ENCODE assay signal across 23 mouse cellular contexts in the genomic region with DNA sequence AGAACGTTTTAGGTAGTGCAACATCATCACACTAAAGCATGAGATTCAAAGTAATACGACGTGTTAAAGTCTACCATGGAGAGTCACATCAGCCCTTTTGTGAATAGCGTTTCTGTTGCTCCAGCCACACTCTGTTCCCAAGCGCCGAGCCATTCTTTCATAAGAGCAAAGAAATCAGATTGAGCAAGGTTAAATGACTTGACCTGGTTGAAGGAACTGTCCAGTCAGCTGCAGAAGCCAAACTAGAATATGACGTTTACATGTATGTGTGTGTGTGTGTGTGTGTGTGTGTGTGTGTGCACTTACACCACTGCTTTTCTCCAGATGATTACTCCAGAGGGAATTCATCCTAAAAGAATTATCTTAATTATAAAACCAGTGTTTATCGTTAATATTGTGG. TPM values are rescaled to one million over a fixed set of nuclear protein-coding genes. Genes with fewer than 3 reads are reported as not detected.
DNase-seq lines count a peak whose midpoint lies in the region; ATAC-seq and TF ChIP-seq lines count a peak whose summit lies in the region.
"Had no signal": no experiment of that assay in that cellular context is flagged by ENCODE, and none has a peak within 500 bp of the region (broad histone marks: within the 10 kb centered on the region; RNA-seq: fewer than 3 reads in every experiment).

No protein-coding gene starts in this region.

- ATAC-seq in lung, postnatal 0 days, result peak; percentile 15; the same call in 1 of the 2 replicates
- ATAC-seq: activated CD4-positive, CD25-positive, alpha-beta regulatory T cell, adult 4 months; CD4-positive, CD25-positive, alpha-beta regulatory T cell, adult 4 months; forebrain, embryonic 13.5 days; forebrain, embryonic 15.5 days; Patski had no signal

- H3K27ac ChIP-seq in lung, postnatal 0 days (ENCODE audit: low read length), result no peak overlapping the region
- H3K27ac ChIP-seq in kidney, adult 2 months (ENCODE audit: insufficient read depth, low read depth, low read length), result no peak overlapping the region
- H3K27ac ChIP-seq: embryonic facial prominence, embryonic 10.5 days; embryonic facial prominence, embryonic 12.5 days; forebrain, embryonic 13.5 days; forebrain, embryonic 15.5 days had no signal

- H3K4me2 ChIP-seq in lung, postnatal 0 days (replicated peaks; ENCODE audit: low read depth, low read length), result no peak overlapping the region
- H3K4me2 ChIP-seq: embryonic facial prominence, embryonic 12.5 days; forebrain, embryonic 13.5 days; forebrain, embryonic 15.5 days had no signal

- no peak for TF ChIP-seq CTCF in lung, postnatal 0 days (IDR thresholded peaks at IDR 0.05)
- no peak for TF ChIP-seq CTCF in lung, adult 2 months (IDR thresholded peaks at IDR 0.05; ENCODE audit: insufficient read depth, low read length)
- TF ChIP-seq CTCF in kidney, adult 2 months (conservative IDR thresholded peaks at IDR 0.05; ENCODE audit: insufficient read depth, insufficient read length, low read depth, low read length), result no peak

- no peaks in the 10 kb centered on the region for H3K9me3 ChIP-seq in lung, postnatal 0 days (ENCODE audit: low read length)
- H3K9me3 ChIP-seq: embryonic facial prominence, embryonic 10.5 days; embryonic facial prominence, embryonic 12.5 days; forebrain, embryonic 13.5 days; forebrain, embryonic 15.5 days had no signal

- H3K4me3 ChIP-seq in lung, postnatal 0 days (ENCODE audit: low read depth, low read length), result no peak overlapping the region
- no peak overlapping the region for H3K4me3 ChIP-seq in lung, adult 2 months (replicated peaks; ENCODE audit: extremely low read depth, low read depth, low read length)
- H3K4me3 ChIP-seq in kidney, adult 2 months (ENCODE audit: insufficient read depth, low read depth, low read length), result no peak overlapping the region
- H3K4me3 ChIP-seq: embryonic facial prominence, embryonic 10.5 days; embryonic facial prominence, embryonic 12.5 days; forebrain, embryonic 13.5 days; forebrain, embryonic 15.5 days had no signal

- peaks cover 7% of the 10 kb centered on the region; the same call in 1 of the 2 replicates for H3K4me1 ChIP-seq in lung, postnatal 0 days (ENCODE audit: insufficient read depth, low read depth, low read length)
- H3K4me1 ChIP-seq in lung, adult 2 months (ENCODE audit: control insufficient read depth, insufficient read depth, low read length), result no peaks in the 10 kb centered on the region; the same call in 1 of the 2 replicates
- H3K4me1 ChIP-seq in kidney, adult 2 months (ENCODE audit: control insufficient read depth, insufficient read depth, low read length), result no peaks in the 10 kb centered on the region
- H3K4me1 ChIP-seq: embryonic facial prominence, embryonic 12.5 days; forebrain, embryonic 13.5 days; forebrain, embryonic 15.5 days had no signal

- TF ChIP-seq POLR2A in lung, adult 2 months (IDR thresholded peaks at IDR 0.05; ENCODE audit: borderline replicate concordance, extremely low read depth, low read depth, low read length), result no peak
- no peak for TF ChIP-seq POLR2A in kidney, adult 2 months (IDR thresholded peaks at IDR 0.05; ENCODE audit: low read depth, low read length)

- H3K27me3 ChIP-seq in lung, postnatal 0 days (replicated peaks; ENCODE audit: insufficient read depth, low read length), result no peaks in the 10 kb centered on the region
- H3K27me3 ChIP-seq in kidney, adult 2 months (replicated peaks; ENCODE audit: control insufficient read depth, insufficient read depth, low read length), result no peaks in the 10 kb centered on the region
- H3K27me3 ChIP-seq: CH12.LX; embryonic facial prominence, embryonic 12.5 days; forebrain, embryonic 13.5 days; forebrain, embryonic 15.5 days; Patski had no signal

- TF ChIP-seq EP300 in lung, postnatal 0 days (IDR thresholded peaks at IDR 0.05), result peak; percentile 65

- 61% methylated on average over 8 of the region's 8 CpGs for WGBS in lung, postnatal 0 days
- 70% methylated on average over 8 of the region's 8 CpGs for WGBS in lung, adult 2 months
- 87% methylated on average over 8 of the region's 8 CpGs for WGBS in kidney, adult 2 months

- peak; percentile 83 for DNase-seq in lung, postnatal 0 days (ENCODE audit: low spot score)
- no peak for DNase-seq in lung, adult 2 months
- peak; percentile 35 for DNase-seq in lung, postnatal 36 days
- no peak for DNase-seq in lung, adult 18-20 months
- no peak for DNase-seq in kidney, adult 2 months
- DNase-seq: adrenal gland, adult 8-10 months; adrenal gland, postnatal 14 days; adrenal gland, postnatal 36 days; B cell, adult 2 months; cerebellum, adult 11-12 months; cerebellum, adult 2 months; cerebellum, adult 9-10 months; cerebellum, postnatal 10 days; cerebellum, postnatal 25 days had no signal

- no peak overlapping the region for H3K9ac ChIP-seq in lung, postnatal 0 days (replicated peaks; ENCODE audit: low read depth)
- H3K9ac ChIP-seq: embryonic facial prominence, embryonic 12.5 days; forebrain, embryonic 13.5 days; forebrain, embryonic 15.5 days had no signal

- H3K36me3 ChIP-seq in lung, postnatal 0 days (ENCODE audit: insufficient read depth, low read length), result no peaks in the 10 kb centered on the region
- no peaks in the 10 kb centered on the region for H3K36me3 ChIP-seq in kidney, adult 2 months (ENCODE audit: control insufficient read depth, insufficient read depth, low read length)
- H3K36me3 ChIP-seq: embryonic facial prominence, embryonic 10.5 days; embryonic facial prominence, embryonic 12.5 days; forebrain, embryonic 15.5 days; G1E had no signal

RNA-seq across cellular contexts. Expression of a gene that starts 37.0 kb away (rescaled TPM):
- 55.9 and 59.7 TPM in 2 replicates for polyA plus RNA-seq in lung, postnatal 0 days (2015; fragmentation: Nextera tagmentation; extraction: Ambion mirVana)
- 81.8 and 82.1 TPM in 2 replicates for polyA plus RNA-seq in lung, adult 2 months (2012; rRNA removed)
- 8.6 and 10.3 TPM in 2 replicates for polyA plus RNA-seq in kidney, adult 2 months (2012; rRNA removed)

Comparison
In these comparisons a context has a peak if more than half of its experiments do, and no peak if none do; other contexts are left out.
1. DNase-seq: peak in lung, postnatal 0 days (single experiment) and lung, postnatal 36 days (single experiment); none in lung, adult 2 months (single experiment), lung, adult 18-20 months (0 of 2) and kidney, adult 2 months (single experiment).